Mouse (Mus musculus) adrenal gland, postnatal 10 days (tissue): ENCODE data around the gene Angptl6. TPM values are rescaled to one million over a fixed set of nuclear protein-coding genes. Genes with fewer than 3 reads are reported as not detected.
"Not testable (repeated sequence)": the region's sequence is repeated elsewhere in the genome, so short reads cannot be mapped to it uniquely, and the experiment has no call there.

ENCODE experiments used
- DNase-seq: peaks from one replicate; pipeline ENCODE4 v3.0.0; 2021; ENCODE audit warnings: mixed read lengths
- microRNA-seq: library from miRNA; unstranded; fragments of <30 nt; microRNA quantifications from one replicate; pipeline ENCODE4 v1.2.0, GENCODE M21; 2021
- total RNA-seq, 2 experiments: library from RNA; stranded (reverse); gene quantifications; 2 replicates each; pipeline ENCODE4 v1.2.3; 2021

The Angptl6 gene
- total RNA-seq, 2 experiments from 2014 or later = 5.0 to 5.3 TPM

- no peak for DNase-seq
Measured at GRCm38 (mm10) chr9:20837184-20837947, 42.2 kb downstream of the Angptl6 start.

GRCm38 (mm10) chr9:20835431-20835954, 44.0 kb downstream of the Angptl6 start:
- DNase-seq = not testable (repeated sequence)

GRCm38 (mm10) chr9:20834881-20835280, 44.6 kb downstream of the Angptl6 start:
- no peak for DNase-seq

GRCm38 (mm10) chr9:20830901-20831643, 48.5 kb downstream of the Angptl6 start:
- DNase-seq = peak; percentile 98

GRCm38 (mm10) chr9:20828127-20828526, 51.4 kb downstream of the Angptl6 start:
- DNase-seq = no peak

DNA sequence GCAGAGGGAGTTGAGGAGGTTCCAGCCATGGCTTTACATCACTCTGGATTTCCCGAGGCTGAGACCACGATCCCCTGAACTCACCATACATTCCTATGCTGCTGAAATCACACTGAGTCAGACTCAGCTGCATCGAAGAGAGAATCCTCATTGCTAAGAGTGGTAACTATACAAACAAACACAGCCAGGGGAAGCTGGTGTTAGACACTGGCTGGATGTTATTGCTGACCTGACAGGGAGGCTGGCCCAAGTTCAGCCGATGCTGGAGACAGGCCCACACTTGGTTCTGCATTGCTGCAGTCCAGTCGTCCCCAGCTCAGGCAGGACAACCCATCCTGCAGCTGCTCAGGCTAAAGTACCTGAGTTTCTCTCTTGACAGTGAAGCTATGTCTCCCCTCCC, 53.7 kb downstream of the Angptl6 start:
- peak; percentile 35 for DNase-seq

Small RNA genes within 50 kb of the gene (microRNA-seq; reads per million reads assigned to microRNA genes)
- not detected for gene Mir7081

Other genes with a start within 250 kb of the Angptl6 start
- gene Ubl5, start 236.8 kb downstream of the Angptl6 start, total RNA-seq = 100 to 1,000 TPM; 295 to 301 TPM
- 10 to 100 TPM; 16.8 to 24.5 TPM for gene Fbxl12, start 235.0 kb downstream of the Angptl6 start, total RNA-seq
- 10 to 100 TPM; 19.5 to 20.7 TPM for gene Pin1, start 227.6 kb downstream of the Angptl6 start, total RNA-seq
- 1 to 10 TPM; 3.3 to 6.4 TPM for gene Olfm2, start 133.4 kb downstream of the Angptl6 start, total RNA-seq
- 100 to 1,000 TPM in 1 of 2 experiments, 10 to 100 TPM in 1; 99.1 to 106 TPM for gene Col5a3, start 64.7 kb downstream of the Angptl6 start, total RNA-seq
- not detected for gene Rdh8, start 61.2 kb downstream of the Angptl6 start, total RNA-seq
- 10 to 100 TPM; 17.1 to 28.0 TPM for gene A230050P20Rik, start 11.1 kb downstream of the Angptl6 start, total RNA-seq
- gene Ppan, start 8.4 kb upstream of the Angptl6 start, total RNA-seq = 10 to 100 TPM; 32.6 to 38.2 TPM
- gene Eif3g, start 18.9 kb upstream of the Angptl6 start, total RNA-seq = 100 to 1,000 TPM; 136 to 143 TPM
- gene Dnmt1, start 80.2 kb upstream of the Angptl6 start, total RNA-seq = 10 to 100 TPM; 44.9 to 54.7 TPM
- gene S1pr2, start 97.1 kb upstream of the Angptl6 start, total RNA-seq = 1 to 10 TPM; 7.4 to 9.7 TPM
- gene Mrpl4, start 123.0 kb upstream of the Angptl6 start, total RNA-seq = 100 to 1,000 TPM; 121 to 125 TPM
- 10 to 100 TPM; 10.8 to 12.4 TPM for gene Icam1, start 136.3 kb upstream of the Angptl6 start, total RNA-seq
- gene Icam4, start 149.6 kb upstream of the Angptl6 start, total RNA-seq = 1 to 10 TPM; 2.3 to 3.2 TPM
- gene Icam5, start 152.3 kb upstream of the Angptl6 start, total RNA-seq = under 1 TPM; 0.51 to 0.67 TPM
- not detected for gene Zglp1, start 187.4 kb upstream of the Angptl6 start, total RNA-seq
- under 1 TPM; 0.45 to 0.51 TPM for gene Gm49373, start 193.4 kb upstream of the Angptl6 start, total RNA-seq
- gene Fdx1l, start 193.9 kb upstream of the Angptl6 start, total RNA-seq = 10 to 100 TPM; 32.5 to 38.6 TPM
- 1 to 10 TPM in 1 of 2 experiments, under 1 TPM in 1; 0.63 to 1.5 TPM for gene Gm38431, start 212.3 kb upstream of the Angptl6 start, total RNA-seq
- gene Raver1, start 212.3 kb upstream of the Angptl6 start, total RNA-seq = 10 to 100 TPM; 47.2 to 50.3 TPM